Mouse (Mus musculus) neural tube, embryonic 11.5 days (tissue): ENCODE measurements at regions not wholly inside any gene's neighbourhood (a gene's known extent, or its start where the extent isn't known, plus 50 kb on each side); places are given as distances from the start of the nearest gene placed in this dataset.

Experiments used
- ATAC-seq: fragments of 200-750 bp; cut with Nextera tagmentation; 2 replicates; pipeline ENCODE4 v1.8.0; 2017; ENCODE audit warnings: moderate number of reproducible peaks, mild to moderate bottlenecking, moderate TSS enrichment, moderate library complexity; ENCODE audit not compliant: insufficient read depth, low FRiP score, low TSS enrichment
- DNase-seq: peaks from one replicate; pipeline ENCODE4 v3.0.0-alpha.2; 2015; ENCODE audit warnings: low spot score
- H3K27ac ChIP-seq: fragments of 300-500 bp; sonication (generic); 2 replicates; pipeline ENCODE4 v1.5.1; 2014; ENCODE audit warnings: low read depth, mild to moderate bottlenecking, low read length
- H3K27me3 ChIP-seq: fragments of 300-500 bp; sonication (generic); 2 replicates; pipeline ENCODE4 v1.6.1; 2014; ENCODE audit warnings: mild to moderate bottlenecking, low read length, mixed read lengths; ENCODE audit not compliant: control insufficient read depth, insufficient read depth
- H3K36me3 ChIP-seq: fragments of 300-500 bp; sonication (generic); 2 replicates; pipeline ENCODE4 v1.6.1; 2014; ENCODE audit warnings: mild to moderate bottlenecking, low read length, moderate library complexity, mixed read lengths; ENCODE audit not compliant: control insufficient read depth, insufficient read depth
- H3K4me1 ChIP-seq: fragments of 300-500 bp; sonication (generic); 2 replicates; pipeline ENCODE4 v1.6.1; 2014; ENCODE audit warnings: low read length, mixed read lengths; ENCODE audit not compliant: control insufficient read depth, insufficient read depth
- H3K4me2 ChIP-seq: fragments of 300-500 bp; sonication (generic); 2 replicates; pipeline ENCODE4 v1.6.1; 2014; ENCODE audit warnings: low read depth, mild to moderate bottlenecking, moderate library complexity
- H3K4me3 ChIP-seq: fragments of 300-500 bp; sonication (generic); 2 replicates; pipeline ENCODE4 v1.5.1; 2014; ENCODE audit warnings: low read depth, low read length
- H3K9ac ChIP-seq: fragments of 300-500 bp; sonication (generic); 2 replicates; pipeline ENCODE4 v1.6.1; 2014; ENCODE audit warnings: mild to moderate bottlenecking, low read length
- H3K9me3 ChIP-seq: fragments of 300-500 bp; sonication (generic); 2 replicates; pipeline ENCODE4 v1.6.1; 2016; ENCODE audit warnings: low read length; ENCODE audit not compliant: control insufficient read depth
- WGBS: fragments of 180-500 bp; shearing (Covaris S2); extraction: QIAGEN DNeasy Blood & Tissue Kit; methylation state at CpG from one replicate; pipeline ENCODE4 v1.1.7; 2014; 5-methylcytosine and 5-hydroxymethylcytosine counted together

- no peak overlapping the region for H3K4me2 ChIP-seq
- H3K27ac ChIP-seq: no peak overlapping the region
- ATAC-seq (no peak), DNase-seq (no peak)
- H3K9me3 ChIP-seq: no peaks in the 10 kb centered on the region
- no peaks in the 10 kb centered on the region for H3K27me3 ChIP-seq
- H3K9ac ChIP-seq: no peak overlapping the region
- whole genome bisulfite sequencing: 43% methylated on average over 3 of the region's 3 CpGs
- no peaks in the 10 kb centered on the region for H3K4me1 ChIP-seq
- no peak overlapping the region for H3K4me3 ChIP-seq
- no peaks in the 10 kb centered on the region for H3K36me3 ChIP-seq
Measured at GRCm38 (mm10) chr1:185519811-185520210, 65.2 kb downstream of the Slc30a10 start.

DNA sequence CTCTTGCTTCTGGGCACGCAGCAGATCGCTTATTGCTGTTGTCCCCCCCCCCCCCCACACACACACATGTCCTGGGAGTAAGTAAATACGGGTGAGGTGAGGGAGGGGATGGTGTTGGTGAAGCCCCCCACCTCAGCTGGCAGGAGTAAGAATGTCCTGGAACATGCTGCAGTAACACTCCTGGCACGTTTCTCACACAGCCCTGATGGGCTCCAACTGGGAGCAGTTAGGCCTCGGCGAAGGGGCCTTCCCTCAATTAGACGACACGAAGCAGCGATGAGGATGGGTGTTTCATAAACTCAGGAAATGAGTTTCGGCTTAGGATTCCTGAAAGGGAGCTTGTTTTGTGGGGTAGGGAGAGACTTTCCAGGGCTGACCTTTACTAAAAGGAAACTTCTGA is 69.4 kb downstream of the Slc30a10 start:
- H3K4me3 ChIP-seq: no peak overlapping the region
- no peaks in the 10 kb centered on the region for H3K4me1 ChIP-seq
- 67% methylated on average over 10 of the region's 10 CpGs for WGBS
- H3K36me3 ChIP-seq: no peaks in the 10 kb centered on the region
- H3K4me2 ChIP-seq: no peak overlapping the region
- ATAC-seq (no peak), DNase-seq (no peak)
- no peaks in the 10 kb centered on the region for H3K9me3 ChIP-seq
- H3K9ac ChIP-seq: no peak overlapping the region
- no peak overlapping the region for H3K27ac ChIP-seq
- no peaks in the 10 kb centered on the region for H3K27me3 ChIP-seq

GRCm38 (mm10) chr1:185533471-185533870 is 78.8 kb downstream of the Slc30a10 start:
- no peak overlapping the region for H3K4me3 ChIP-seq
- no peaks in the 10 kb centered on the region for H3K36me3 ChIP-seq
- H3K27ac ChIP-seq: no peak overlapping the region
- no peaks in the 10 kb centered on the region for H3K27me3 ChIP-seq
- no peaks in the 10 kb centered on the region for H3K9me3 ChIP-seq
- 90% methylated on average over 5 of the region's 5 CpGs for WGBS
- no peak overlapping the region for H3K4me2 ChIP-seq
- H3K4me1 ChIP-seq: no peaks in the 10 kb centered on the region
- no peak for ATAC-seq
- no peak overlapping the region for H3K9ac ChIP-seq
- DNase-seq: no peak

DNA sequence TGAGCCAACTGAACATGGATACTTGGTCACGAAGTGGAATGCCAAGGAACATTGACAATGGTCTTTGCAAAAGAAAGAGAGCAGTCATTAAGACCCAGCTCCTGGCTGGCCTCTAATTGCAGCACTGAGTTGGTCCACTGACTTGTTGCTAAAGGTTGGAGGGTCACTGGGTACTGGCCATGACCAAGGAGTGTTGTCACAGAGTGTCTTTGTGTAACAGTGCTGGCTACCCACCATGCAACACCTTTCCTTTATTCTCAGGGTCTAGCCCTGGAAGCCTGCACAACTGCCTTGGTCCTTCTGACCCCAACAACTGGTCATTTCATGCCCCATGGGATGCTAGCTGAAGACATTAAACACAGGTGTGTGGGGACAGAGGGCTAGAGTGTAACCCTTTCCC is 79.5 kb downstream of the Slc30a10 start:
- no peak for DNase-seq
- H3K27ac ChIP-seq: no peak overlapping the region
- H3K4me2 ChIP-seq: no peak overlapping the region
- H3K36me3 ChIP-seq: no peaks in the 10 kb centered on the region
- no peaks in the 10 kb centered on the region for H3K9me3 ChIP-seq
- 78% methylated on average over 1 of the region's 1 CpGs for WGBS
- H3K4me3 ChIP-seq: no peak overlapping the region
- H3K27me3 ChIP-seq: no peaks in the 10 kb centered on the region
- no peak overlapping the region for H3K9ac ChIP-seq
- no peaks in the 10 kb centered on the region for H3K4me1 ChIP-seq
- no peak for ATAC-seq

- H3K4me3 ChIP-seq: no peak overlapping the region
- H3K4me2 ChIP-seq: no peak overlapping the region
- DNase-seq (no peak), ATAC-seq (no peak)
- no peaks in the 10 kb centered on the region for H3K27me3 ChIP-seq
- no peak overlapping the region for H3K27ac ChIP-seq
- H3K9me3 ChIP-seq: no peaks in the 10 kb centered on the region
- no peaks in the 10 kb centered on the region for H3K36me3 ChIP-seq
- 86% methylated on average over 6 of the region's 6 CpGs for WGBS
- no peaks in the 10 kb centered on the region for H3K4me1 ChIP-seq
- H3K9ac ChIP-seq: no peak overlapping the region
Measured at GRCm38 (mm10) chr1:185535321-185535720, 80.7 kb downstream of the Slc30a10 start.

DNA sequence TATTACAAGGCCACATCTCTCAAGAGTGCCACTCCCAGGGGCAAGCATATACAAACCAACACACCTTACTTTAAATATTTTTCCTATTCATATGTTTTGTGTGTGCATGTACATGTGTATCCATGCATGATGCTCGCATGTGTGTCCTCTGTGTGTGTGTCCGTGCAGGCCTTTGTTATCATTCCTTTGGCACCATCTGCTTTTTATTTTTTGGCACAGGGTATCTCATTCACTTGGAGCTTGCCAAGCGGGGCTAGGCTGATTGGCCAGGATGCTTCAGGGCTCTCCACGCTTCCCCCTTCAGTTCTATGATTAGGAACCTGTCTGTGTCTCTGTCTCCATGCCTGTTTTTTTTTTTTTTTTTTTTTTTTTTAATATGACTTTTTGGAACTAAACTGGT is 82.6 kb downstream of the Slc30a10 start:
- Histone ChIP-seq H3K27ac (no peak overlapping the region), H3K36me3 (no peaks in the 10 kb centered on the region), H3K4me2 (no peak overlapping the region), H3K4me1 (no peaks in the 10 kb centered on the region), H3K9ac (no peak overlapping the region), H3K9me3 (no peaks in the 10 kb centered on the region), H3K4me3 (no peak overlapping the region), H3K27me3 (no peaks in the 10 kb centered on the region)
- 89% methylated on average over 4 of the region's 4 CpGs for WGBS
- ATAC-seq (no peak), DNase-seq (no peak)

DNA sequence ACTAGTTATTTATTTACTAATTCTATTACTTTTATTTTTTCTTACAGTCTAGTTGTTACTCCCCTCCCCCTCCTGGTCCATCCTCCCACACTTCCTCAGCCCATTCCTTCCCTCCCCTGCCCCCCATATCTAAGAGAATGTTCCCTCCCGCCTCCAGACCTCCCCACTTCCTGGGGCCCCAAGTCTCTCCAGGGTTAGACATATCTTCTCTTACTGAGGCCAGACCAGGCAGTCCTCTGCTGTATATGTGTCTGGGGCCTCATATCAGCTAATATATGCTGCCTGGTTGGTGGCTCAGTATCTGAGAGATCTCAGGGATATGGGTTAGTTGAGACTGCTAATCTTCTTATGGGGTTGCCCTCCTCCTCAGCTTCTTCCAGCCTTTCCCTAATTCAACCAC is 84.8 kb downstream of the Slc30a10 start:
- H3K27ac ChIP-seq: no peak overlapping the region
- ATAC-seq: no peak
- H3K27me3 ChIP-seq: no peaks in the 10 kb centered on the region
- no peak for DNase-seq
- H3K36me3 ChIP-seq: no peaks in the 10 kb centered on the region
- H3K4me3 ChIP-seq: no peak overlapping the region
- 81% methylated on average over 1 of the region's 1 CpGs for WGBS
- H3K9ac ChIP-seq: no peak overlapping the region
- H3K4me1 ChIP-seq: no peaks in the 10 kb centered on the region
- no peaks in the 10 kb centered on the region for H3K9me3 ChIP-seq
- no peak overlapping the region for H3K4me2 ChIP-seq

- H3K4me2 ChIP-seq: no peak overlapping the region
- no peaks in the 10 kb centered on the region for H3K9me3 ChIP-seq
- no peaks in the 10 kb centered on the region for H3K27me3 ChIP-seq
- no peaks in the 10 kb centered on the region for H3K4me1 ChIP-seq
- ATAC-seq (no peak), DNase-seq (peak; percentile 14)
- no peaks in the 10 kb centered on the region for H3K36me3 ChIP-seq
- no peak overlapping the region for H3K4me3 ChIP-seq
- no peak overlapping the region for H3K9ac ChIP-seq
- no peak overlapping the region for H3K27ac ChIP-seq
Measured at GRCm38 (mm10) chr1:185546346-185546745, 91.7 kb downstream of the Slc30a10 start.

GRCm38 (mm10) chr1:185572761-185573530 is 118.3 kb downstream of the Slc30a10 start:
- 58% methylated on average over 9 of the region's 9 CpGs for WGBS
- no peaks in the 10 kb centered on the region for H3K27me3 ChIP-seq
- H3K9me3 ChIP-seq: no peaks in the 10 kb centered on the region
- no peak overlapping the region for H3K27ac ChIP-seq
- no peak overlapping the region for H3K4me3 ChIP-seq
- no peak overlapping the region for H3K4me2 ChIP-seq
- H3K9ac ChIP-seq: no peak overlapping the region
- ATAC-seq (no peak), DNase-seq (no peak)
- H3K4me1 ChIP-seq: no peaks in the 10 kb centered on the region
- no peaks in the 10 kb centered on the region for H3K36me3 ChIP-seq
